Mouse (Mus musculus): Measurements from ENCODE around the gene Ddb1.

DNA sequence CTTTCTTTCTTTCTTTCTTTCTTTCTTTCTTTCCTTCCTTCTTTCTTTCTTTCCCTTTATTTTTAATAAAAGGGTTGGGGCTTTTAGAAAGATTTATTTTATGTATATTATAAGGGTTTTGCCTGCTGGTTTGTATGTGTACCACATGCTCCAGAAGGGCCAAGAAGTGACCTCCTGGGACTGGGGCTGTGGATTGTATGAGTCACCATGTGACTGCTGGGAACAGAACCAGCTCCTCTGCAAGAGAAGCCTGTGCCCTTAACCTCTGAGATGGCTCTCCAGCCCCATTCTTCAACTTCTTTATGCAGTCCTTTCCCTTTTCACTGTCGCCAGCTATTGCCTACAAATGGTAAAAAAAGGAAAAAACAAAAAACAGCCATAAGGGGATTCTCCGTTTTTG, 40.5 kb downstream of the Ddb1 start:
- TF ChIP-seq CTCF (IDR thresholded peaks at IDR 0.05; ENCODE audit: extremely low read depth, insufficient read depth, insufficient read length, insufficient replicate concordance) (no peak), POLR2A (IDR thresholded peaks at IDR 0.05; ENCODE audit: low read depth, low read length) (no peak)
